Mouse (Mus musculus): ENCODE data around the gene Atp6v1d. TPM values are rescaled to one million over a fixed set of nuclear protein-coding genes. Genes with fewer than 3 reads are reported as not detected.
A peak's percentile ranks its signal among the peaks of the same experiment; 100 is the strongest.

Gene Atp6v1d
- polyA plus RNA-seq (2012; rRNA removed), result 11.9 and 13.8 TPM in 2 replicates

- WGBS, result under 1% methylated on average over 55 of the region's 55 CpGs
- peak; percentile 98 for DNase-seq (ENCODE audit: low read depth, low spot score)
Measured at GRCm38 (mm10) chr12:78861496-78862253, at the start of gene Atp6v1d, which contains the start of gene Eif2s1. Gene Atp6v1d, minus strand, starts transcription at chr12:78861638. Gene Eif2s1, plus strand, starts transcription at chr12:78861819.

- 21% methylated on average over 16 of the region's 16 CpGs for WGBS
- DNase-seq (ENCODE audit: low read depth, low spot score), result no peak
Measured at GRCm38 (mm10) chr12:78910684-78911461, 49.4 kb upstream of the Atp6v1d start.

GRCm38 (mm10) chr12:78908081-78908605, 46.7 kb upstream of the Atp6v1d start:
- WGBS, result 66% methylated on average over 6 of the region's 6 CpGs
- DNase-seq (ENCODE audit: low read depth, low spot score), result no peak

- DNase-seq (ENCODE audit: low read depth, low spot score), result no peak
- WGBS, result 1% methylated on average over 38 of the region's 38 CpGs
Measured at GRCm38 (mm10) chr12:78906707-78907162, 45.3 kb upstream of the Atp6v1d start, which contains the start of gene Plek2. Gene Plek2, minus strand, starts transcription at chr12:78906964.

- WGBS, result 86% methylated on average over 7 of the region's 7 CpGs
- DNase-seq (ENCODE audit: low read depth, low spot score), result no peak
Measured at GRCm38 (mm10) chr12:78904499-78904898, 43.1 kb upstream of the Atp6v1d start.

- no peak for DNase-seq (ENCODE audit: low read depth, low spot score)
- 87% methylated on average over 4 of the region's 4 CpGs for WGBS
Measured at GRCm38 (mm10) chr12:78903313-78903712, 41.9 kb upstream of the Atp6v1d start.

- DNase-seq (ENCODE audit: low read depth, low spot score), result no peak
- 87% methylated on average over 5 of the region's 5 CpGs for WGBS
Measured at GRCm38 (mm10) chr12:78901467-78901866, 40.0 kb upstream of the Atp6v1d start.

- DNase-seq (ENCODE audit: low read depth, low spot score), result no peak
- WGBS, result 86% methylated on average over 1 of the region's 1 CpGs
Measured at GRCm38 (mm10) chr12:78897861-78898260, 36.4 kb upstream of the Atp6v1d start.

GRCm38 (mm10) chr12:78891149-78891548, 29.7 kb upstream of the Atp6v1d start:
- no peak for DNase-seq (ENCODE audit: low read depth, low spot score)
- WGBS, result 89% methylated on average over 2 of the region's 2 CpGs

- DNase-seq (ENCODE audit: low read depth, low spot score), result no peak
Measured at GRCm38 (mm10) chr12:78890062-78890461, 28.6 kb upstream of the Atp6v1d start.

GRCm38 (mm10) chr12:78874581-78874980, 13.1 kb upstream of the Atp6v1d start:
- no peak for DNase-seq (ENCODE audit: low read depth, low spot score)
- WGBS, result 92% methylated on average over 3 of the region's 3 CpGs

More at GRCm38 (mm10) chr12:78890062-78890461, 28.6 kb upstream of the Atp6v1d start:
- 21% methylated on average over 1 of the region's 1 CpGs for WGBS

- DNase-seq (ENCODE audit: low read depth, low spot score), result no peak
- WGBS, result 35% methylated on average over 1 of the region's 1 CpGs
Measured at GRCm38 (mm10) chr12:78868115-78868514, 6.7 kb upstream of the Atp6v1d start.

GRCm38 (mm10) chr12:78865434-78865833, 4.0 kb upstream of the Atp6v1d start:
- DNase-seq (ENCODE audit: low read depth, low spot score), result no peak
- WGBS, result 93% methylated on average over 1 of the region's 1 CpGs

GRCm38 (mm10) chr12:78862254-78862730, 854 bp upstream of the Atp6v1d start:
- no peak for DNase-seq (ENCODE audit: low read depth, low spot score)
- under 1% methylated on average over 22 of the region's 22 CpGs for WGBS

GRCm38 (mm10) chr12:78860921-78861495, 430 bp downstream of the Atp6v1d start:
- no peak for DNase-seq (ENCODE audit: low read depth, low spot score)
- WGBS, result under 1% methylated on average over 30 of the region's 30 CpGs

GRCm38 (mm10) chr12:78848246-78848645, 13.2 kb downstream of the Atp6v1d start:
- 67% methylated on average over 4 of the region's 4 CpGs for WGBS
- no peak for DNase-seq (ENCODE audit: low read depth, low spot score)

GRCm38 (mm10) chr12:78842429-78842828, 19.0 kb downstream of the Atp6v1d start:
- no peak for DNase-seq (ENCODE audit: low read depth, low spot score)
- 92% methylated on average over 1 of the region's 1 CpGs for WGBS

GRCm38 (mm10) chr12:78839906-78840305, 21.5 kb downstream of the Atp6v1d start:
- 62% methylated on average over 4 of the region's 4 CpGs for WGBS
- DNase-seq (ENCODE audit: low read depth, low spot score), result no peak

- no peak for DNase-seq (ENCODE audit: low read depth, low spot score)
- 78% methylated on average over 2 of the region's 2 CpGs for WGBS
Measured at GRCm38 (mm10) chr12:78834496-78834895, 26.9 kb downstream of the Atp6v1d start.

GRCm38 (mm10) chr12:78814437-78814836, 47.0 kb downstream of the Atp6v1d start:
- DNase-seq (ENCODE audit: low read depth, low spot score), result no peak
